Mouse (Mus musculus): ENCODE measurements around the gene 4930583I09Rik. TPM values are rescaled to one million over a fixed set of nuclear protein-coding genes. Genes with fewer than 3 reads are reported as not detected.

Gene 4930583I09Rik
- polyA plus RNA-seq, 1 experiment from 2014 or later: not detected

DNA sequence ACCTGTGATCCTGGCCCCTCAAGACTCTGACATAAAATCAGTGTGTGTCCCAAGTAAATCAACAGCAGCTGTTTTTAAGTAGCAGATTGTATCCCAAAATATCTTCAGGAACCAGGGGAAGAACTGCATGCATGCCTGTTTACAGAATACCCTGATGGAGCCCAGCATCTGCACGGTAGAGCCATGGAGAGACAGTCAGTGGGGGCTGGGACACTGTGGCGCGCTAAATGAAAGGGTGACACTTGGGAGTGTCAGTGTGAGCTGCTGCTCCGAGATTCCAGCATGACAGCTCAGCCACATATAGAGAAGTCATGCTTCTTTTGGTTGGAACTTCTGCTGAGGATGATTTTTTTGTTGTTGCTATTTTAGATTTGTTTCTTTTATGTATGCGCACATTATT lies 43.2 kb downstream of the 4930583I09Rik start:
- 46% methylated on average over 5 of the region's 5 CpGs for WGBS
- H3K36me3 ChIP-seq: no peaks in the 10 kb centered on the region
- H3K9me3 ChIP-seq (replicated peaks): no peaks in the 10 kb centered on the region
- H3K4me3 ChIP-seq (replicated peaks): no peak overlapping the region
- no peak overlapping the region for H3K9ac ChIP-seq
- peak; percentile 57; the same call in 1 of the 2 replicates for ATAC-seq (ENCODE audit: insufficient number of reproducible peaks, low FRiP score, low TSS enrichment, low read depth)
- H3K4me2 ChIP-seq (replicated peaks): no peak overlapping the region
- no peaks in the 10 kb centered on the region for H3K27me3 ChIP-seq
- H3K27ac ChIP-seq (replicated peaks): no peak overlapping the region
- H3K4me1 ChIP-seq: no peaks in the 10 kb centered on the region

DNA sequence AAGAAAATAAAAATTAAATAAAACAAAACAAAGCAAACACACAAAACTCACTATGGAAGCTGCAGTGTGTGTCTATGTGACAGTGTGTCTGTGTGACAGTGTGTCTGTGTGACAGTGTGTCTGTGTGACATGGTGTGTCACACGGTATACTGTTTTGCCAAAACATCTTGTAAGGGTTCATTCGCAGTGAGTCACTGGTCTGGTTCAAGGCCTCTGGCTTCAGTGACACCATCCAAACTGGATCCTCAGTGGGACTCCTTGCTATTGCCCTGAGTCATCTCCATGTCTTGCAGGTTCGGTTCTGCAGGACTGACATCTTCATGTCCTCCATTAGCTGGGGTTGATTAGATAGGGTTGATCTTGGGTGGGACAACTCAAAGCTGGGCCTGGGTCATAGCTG lies 43.8 kb downstream of the 4930583I09Rik start:
- Histone ChIP-seq H3K4me1 (no peaks in the 10 kb centered on the region), H3K27me3 (no peaks in the 10 kb centered on the region), H3K4me3 (replicated peaks) (no peak overlapping the region), H3K36me3 (no peaks in the 10 kb centered on the region), H3K4me2 (replicated peaks) (no peak overlapping the region), H3K27ac (replicated peaks) (no peak overlapping the region), H3K9me3 (replicated peaks) (no peaks in the 10 kb centered on the region), H3K9ac (no peak overlapping the region)
- ATAC-seq (ENCODE audit: insufficient number of reproducible peaks, low FRiP score, low TSS enrichment, low read depth): no peak
- 88% methylated on average over 3 of the region's 3 CpGs for whole genome bisulfite sequencing

DNA sequence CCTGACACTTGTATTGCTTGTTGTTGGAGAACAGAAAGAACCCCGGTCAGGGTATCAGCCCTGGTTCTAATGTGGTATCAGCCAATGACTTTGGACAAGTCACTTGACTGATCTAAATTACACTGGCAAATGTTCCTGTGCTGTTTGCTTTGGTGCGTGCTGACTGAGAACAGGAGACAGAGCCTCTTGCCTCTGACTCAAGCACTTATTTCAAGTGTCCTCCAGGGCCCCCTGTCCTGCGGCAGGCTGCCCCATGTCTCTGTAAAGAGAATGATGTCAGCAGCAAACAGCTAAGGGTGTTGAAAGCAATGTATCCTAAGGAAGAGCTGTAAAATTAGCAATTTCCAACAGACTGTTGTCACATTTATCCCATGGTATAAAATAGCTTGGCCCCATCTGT lies 46.7 kb downstream of the 4930583I09Rik start:
- Histone ChIP-seq H3K27me3 (no peaks in the 10 kb centered on the region), H3K27ac (replicated peaks) (no peak overlapping the region), H3K4me1 (no peaks in the 10 kb centered on the region), H3K9ac (no peak overlapping the region), H3K36me3 (no peaks in the 10 kb centered on the region), H3K9me3 (replicated peaks) (no peaks in the 10 kb centered on the region), H3K4me3 (replicated peaks) (no peak overlapping the region), H3K4me2 (replicated peaks) (no peak overlapping the region)
- no peak for ATAC-seq (ENCODE audit: insufficient number of reproducible peaks, low FRiP score, low TSS enrichment, low read depth)
- 69% methylated on average over 3 of the region's 3 CpGs for WGBS

DNA sequence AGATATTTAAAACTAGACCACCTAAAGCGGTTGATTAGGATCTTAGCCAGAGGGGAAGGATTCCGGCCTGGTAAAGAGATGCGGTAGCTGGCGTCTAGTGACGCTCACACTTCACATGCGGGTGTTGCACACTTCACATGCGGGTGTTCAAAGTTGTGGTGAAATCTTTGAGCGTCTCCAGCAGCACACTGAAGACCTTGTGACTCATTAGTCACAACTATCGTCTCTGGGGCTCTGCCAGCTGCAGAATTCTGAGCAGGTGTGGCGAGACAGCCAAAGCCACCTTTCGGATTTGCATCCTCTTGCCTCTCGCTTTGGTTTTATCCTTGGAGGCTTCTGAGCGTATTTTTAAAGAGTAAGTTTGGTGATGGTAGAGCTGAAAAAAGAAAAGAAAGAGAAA lies 47.6 kb downstream of the 4930583I09Rik start:
- H3K4me2 ChIP-seq (replicated peaks): no peak overlapping the region
- H3K27me3 ChIP-seq: no peaks in the 10 kb centered on the region
- H3K36me3 ChIP-seq: no peaks in the 10 kb centered on the region
- ATAC-seq (ENCODE audit: insufficient number of reproducible peaks, low FRiP score, low TSS enrichment, low read depth): no peak
- WGBS: 83% methylated on average over 13 of the region's 13 CpGs
- no peak overlapping the region for H3K27ac ChIP-seq (replicated peaks)
- no peak overlapping the region for H3K9ac ChIP-seq
- H3K4me3 ChIP-seq (replicated peaks): no peak overlapping the region
- no peaks in the 10 kb centered on the region for H3K9me3 ChIP-seq (replicated peaks)
- H3K4me1 ChIP-seq: no peaks in the 10 kb centered on the region

DNA sequence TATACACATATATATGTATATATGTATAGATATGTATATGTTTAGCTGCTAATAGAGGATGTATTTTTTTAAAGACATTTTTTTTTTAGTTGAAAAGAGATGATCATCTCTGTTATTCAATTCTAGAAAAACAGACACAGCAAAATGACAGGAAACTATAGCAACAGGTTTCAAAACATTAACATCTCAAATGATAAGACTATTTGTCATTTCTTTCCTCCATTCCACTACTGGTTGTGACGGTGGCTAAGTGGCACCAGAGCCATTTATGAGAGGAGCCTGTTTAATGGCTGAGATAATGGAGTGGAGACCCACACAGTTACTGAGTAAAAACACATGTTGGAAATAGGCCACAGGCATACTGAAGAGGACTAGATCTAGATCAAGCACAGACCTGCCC lies 49.9 kb downstream of the 4930583I09Rik start:
- no peaks in the 10 kb centered on the region for H3K27me3 ChIP-seq
- 10% methylated on average over 1 of the region's 1 CpGs for whole genome bisulfite sequencing
- H3K9me3 ChIP-seq (replicated peaks): no peaks in the 10 kb centered on the region
- H3K27ac ChIP-seq (replicated peaks): no peak overlapping the region
- H3K4me1 ChIP-seq: no peaks in the 10 kb centered on the region
- no peaks in the 10 kb centered on the region for H3K36me3 ChIP-seq
- no peak for ATAC-seq (ENCODE audit: insufficient number of reproducible peaks, low FRiP score, low TSS enrichment, low read depth)
- H3K4me2 ChIP-seq (replicated peaks): no peak overlapping the region
- no peak overlapping the region for H3K4me3 ChIP-seq (replicated peaks)
- no peak overlapping the region for H3K9ac ChIP-seq

Other genes starting within 250 kb of the 4930583I09Rik start
- gene Man2a1, start 235.3 kb downstream of the 4930583I09Rik start, polyA plus RNA-seq (2015; fragmentation: Nextera tagmentation; extraction: Ambion mirVana): 13.5 and 14.4 TPM in 2 replicates

All from embryonic facial prominence, embryonic 15.5 days (tissue).